Comparison of ENCODE assay signal across 18 mouse cellular contexts in genomic region chr4:116175136-116175535, GRCm38 (mm10). TPM values are rescaled to one million over a fixed set of nuclear protein-coding genes. Genes with fewer than 3 reads are reported as not detected.
DNase-seq lines count a peak whose midpoint lies in the region; ATAC-seq and TF ChIP-seq lines count a peak whose summit lies in the region.
"Had no signal": no experiment of that assay in that cellular context is flagged by ENCODE, and none has a peak within 500 bp of the region (broad histone marks: within the 10 kb centered on the region; RNA-seq: fewer than 3 reads in every experiment).

No protein-coding gene starts in this region.

- H3K4me3 ChIP-seq in heart, postnatal 0 days (ENCODE audit: low read depth, low read length): no peak overlapping the region
- H3K4me3 ChIP-seq in liver, embryonic 12.5 days: no peak overlapping the region
- no peak overlapping the region for H3K4me3 ChIP-seq in liver, postnatal 0 days (ENCODE audit: low read depth, low read length)
- no peak overlapping the region for H3K4me3 ChIP-seq in myocyte
- H3K4me3 ChIP-seq: erythroblast, embryonic 14.5 days; midbrain, embryonic 13.5 days; neural tube, embryonic 12.5 days had no signal

- ATAC-seq in cerebellum, adult (ENCODE audit: insufficient number of reproducible peaks, low FRiP score, low TSS enrichment): no peak
- ATAC-seq in heart, postnatal 0 days (ENCODE audit: insufficient read depth, low read depth): no peak
- ATAC-seq in liver, embryonic 12.5 days: no peak
- no peak for ATAC-seq in liver, postnatal 0 days
- ATAC-seq: midbrain, embryonic 13.5 days had no signal

- H3K9ac ChIP-seq in heart, postnatal 0 days (replicated peaks; ENCODE audit: low read depth, low read length): 0 out of 2 replicates have a peak overlapping the region, but pooled peaks have one; percentile 24
- no peak overlapping the region for H3K9ac ChIP-seq in liver, embryonic 12.5 days
- no peak overlapping the region for H3K9ac ChIP-seq in liver, postnatal 0 days (replicated peaks)
- H3K9ac ChIP-seq: midbrain, embryonic 13.5 days; neural tube, embryonic 12.5 days had no signal

- no peaks in the 10 kb centered on the region for H3K79me2 ChIP-seq in myocyte (ENCODE audit: control insufficient read depth, insufficient read depth)

- H3K27ac ChIP-seq in heart, postnatal 0 days (ENCODE audit: low read depth): peak overlapping the region; percentile 88
- H3K27ac ChIP-seq in liver, embryonic 12.5 days: 0 out of 2 replicates have a peak overlapping the region, but pooled peaks have one; percentile 8
- no peak overlapping the region for H3K27ac ChIP-seq in liver, postnatal 0 days (ENCODE audit: low read depth)
- H3K27ac ChIP-seq: midbrain, embryonic 13.5 days; neural tube, embryonic 12.5 days had no signal

- H3K27me3 ChIP-seq in heart, postnatal 0 days (ENCODE audit: control insufficient read depth, insufficient read depth, low read length): no peaks in the 10 kb centered on the region
- H3K27me3 ChIP-seq in liver, embryonic 12.5 days (replicated peaks): peaks cover 20% of the 10 kb centered on the region
- 0 out of 2 replicates have a peak, but pooled peaks cover 3% of the 10 kb centered on the region for H3K27me3 ChIP-seq in liver, postnatal 0 days (ENCODE audit: insufficient read depth, low read length)
- H3K27me3 ChIP-seq in myocyte (ENCODE audit: control insufficient read depth, insufficient read depth, insufficient read length): no peaks in the 10 kb centered on the region
- H3K27me3 ChIP-seq: midbrain, embryonic 13.5 days; neural tube, embryonic 12.5 days had no signal

- no peak overlapping the region for H3K4me2 ChIP-seq in heart, postnatal 0 days (ENCODE audit: low read depth, low read length)
- peak overlapping the region; percentile 44; the same call in 1 of the 2 replicates for H3K4me2 ChIP-seq in liver, embryonic 12.5 days
- no peak overlapping the region for H3K4me2 ChIP-seq in liver, postnatal 0 days (ENCODE audit: low read depth, low read length)
- peak overlapping the region; percentile 68 for H3K4me2 ChIP-seq in myocyte (ENCODE audit: low read depth)
- H3K4me2 ChIP-seq: midbrain, embryonic 13.5 days; neural tube, embryonic 12.5 days had no signal

- DNase-seq in cerebellum, postnatal 36 days: peak; percentile 28 to 53
- DNase-seq in heart, postnatal 0 days (ENCODE audit: low spot score): no peak
- no peak for DNase-seq in heart, adult 9 months (ENCODE audit: low spot score in 2 of 2)
- no peak for DNase-seq in liver, postnatal 0 days
- no peak for DNase-seq in thymus, postnatal 10 days (ENCODE audit: low spot score in 2 of 2)
- DNase-seq: spleen, adult 18-20 months had no signal

- TF ChIP-seq POLR2A in myocyte (IDR thresholded peaks at IDR 0.05; ENCODE audit: insufficient read length, low read depth): no peak

- H3K4me1 ChIP-seq in heart, postnatal 0 days (ENCODE audit: control insufficient read depth, insufficient read depth): peaks cover 32% of the 10 kb centered on the region
- peaks cover 29% of the 10 kb centered on the region for H3K4me1 ChIP-seq in liver, embryonic 12.5 days
- H3K4me1 ChIP-seq in liver, postnatal 0 days (ENCODE audit: insufficient read depth): peaks cover 27% of the 10 kb centered on the region

- no peaks in the 10 kb centered on the region for H3K36me3 ChIP-seq in heart, postnatal 0 days (replicated peaks; ENCODE audit: control insufficient read depth, insufficient read depth, low read length)
- no peaks in the 10 kb centered on the region for H3K36me3 ChIP-seq in liver, embryonic 12.5 days
- H3K36me3 ChIP-seq in liver, postnatal 0 days (replicated peaks; ENCODE audit: insufficient read depth, low read length): no peaks in the 10 kb centered on the region
- no peaks in the 10 kb centered on the region for H3K36me3 ChIP-seq in myocyte (ENCODE audit: control insufficient read depth, insufficient read depth)
- H3K36me3 ChIP-seq: midbrain, embryonic 13.5 days; neural tube, embryonic 12.5 days had no signal

- TF ChIP-seq EP300 in heart, postnatal 0 days (IDR thresholded peaks at IDR 0.05; ENCODE audit: low read depth): no peak
- TF ChIP-seq EP300 in liver, postnatal 0 days (IDR thresholded peaks at IDR 0.05; ENCODE audit: low read depth): no peak

- no peaks in the 10 kb centered on the region for H3K9me3 ChIP-seq in heart, postnatal 0 days (replicated peaks; ENCODE audit: control insufficient read depth, low read length)
- H3K9me3 ChIP-seq in liver, embryonic 12.5 days (replicated peaks): no peaks in the 10 kb centered on the region
- H3K9me3 ChIP-seq in liver, postnatal 0 days (ENCODE audit: low read length): no peaks in the 10 kb centered on the region
- H3K9me3 ChIP-seq: midbrain, embryonic 13.5 days; neural tube, embryonic 12.5 days had no signal

- no peak for TF ChIP-seq CTCF in heart, postnatal 0 days (IDR thresholded peaks at IDR 0.05; ENCODE audit: low read depth)
- no peak for TF ChIP-seq CTCF in liver, postnatal 0 days (IDR thresholded peaks at IDR 0.05; ENCODE audit: low read depth)

- no peak overlapping the region for H3ac ChIP-seq in myocyte (ENCODE audit: control insufficient read depth, insufficient read length)

TF ChIP-seq in myocyte, 11 proteins besides CTCF, POLR2A, EP300 and RAD21:
- no peak for TF ChIP-seq USF1 (IDR thresholded peaks at IDR 0.05; ENCODE audit: low read depth)
- no peak for TF ChIP-seq E2F4 (IDR thresholded peaks at IDR 0.05; ENCODE audit: insufficient read depth)
- no peak for TF ChIP-seq TCF3 (IDR thresholded peaks at IDR 0.05; ENCODE audit: insufficient read length, low read depth)
- no peak for TF ChIP-seq TCF12 (IDR thresholded peaks at IDR 0.05; ENCODE audit: insufficient read depth, poor library complexity, severe bottlenecking)
- TF ChIP-seq MYOD1 (IDR thresholded peaks at IDR 0.05; ENCODE audit: control insufficient read depth in 1 of 3, insufficient read length in 2 of 3, low read depth in 2 of 3): no peak
- no peak for TF ChIP-seq REST (IDR thresholded peaks at IDR 0.05; ENCODE audit: insufficient read depth, insufficient read length)
- no peak for TF ChIP-seq MYOG (IDR thresholded peaks at IDR 0.05; ENCODE audit: control insufficient read depth in 1 of 3, insufficient read depth in 1 of 3, insufficient read length in 2 of 3, low read depth in 2 of 3)
- TF ChIP-seq SRF (IDR thresholded peaks at IDR 0.05; ENCODE audit: control insufficient read depth, insufficient read length, low read depth): no peak
- TF ChIP-seq MAX (IDR thresholded peaks at IDR 0.05; ENCODE audit: low read depth): no peak

RNA-seq across cellular contexts. Expression of gene Gm49337, which starts 2.0 kb away (rescaled TPM):
- not detected in 2 replicates for total RNA-seq in heart, postnatal 0 days (2014; rRNA removed; ENCODE audit: low replicate concordance)
- not detected in 2 replicates for polyA plus RNA-seq in heart, postnatal 0 days (2015; fragmentation: Nextera tagmentation; extraction: Ambion mirVana)
- polyA plus RNA-seq in liver, embryonic 12.5 days (2016; fragmentation: Nextera tagmentation; extraction: Ambion mirVana): not detected in 2 replicates
- not detected in 2 replicates for polyA plus RNA-seq in liver, postnatal 0 days (2015; fragmentation: Nextera tagmentation; extraction: Ambion mirVana)
- not detected for polyA plus RNA-seq in myocyte (2012; fragmentation: generic; extraction: Trizol)
- total RNA-seq: adrenal gland, postnatal 10 days; left cerebral cortex, postnatal 25 days had no signal
- polyA plus RNA-seq: erythroblast, embryonic 14.5 days; gonadal fat pad, adult 2 months; liver, embryonic 16.5 days; midbrain, embryonic 13.5 days; neural tube, embryonic 12.5 days; thymus, postnatal 0 days had no signal

RNA-seq across cellular contexts. Expression of gene 1700042G07Rik, which starts 2.0 kb away (rescaled TPM):
- total RNA-seq in heart, postnatal 0 days (2014; rRNA removed; ENCODE audit: low replicate concordance): not detected in 2 replicates
- polyA plus RNA-seq in heart, postnatal 0 days (2015; fragmentation: Nextera tagmentation; extraction: Ambion mirVana): not detected in 2 replicates
- polyA plus RNA-seq in liver, embryonic 12.5 days (2016; fragmentation: Nextera tagmentation; extraction: Ambion mirVana): not detected in 2 replicates
- polyA plus RNA-seq in liver, postnatal 0 days (2015; fragmentation: Nextera tagmentation; extraction: Ambion mirVana): not detected in 2 replicates
- polyA plus RNA-seq in myocyte (2012; fragmentation: generic; extraction: Trizol): not detected
- total RNA-seq: adrenal gland, postnatal 10 days; ES-E14; left cerebral cortex, postnatal 25 days had no signal
- polyA plus RNA-seq: erythroblast, embryonic 14.5 days; liver, embryonic 16.5 days; midbrain, embryonic 13.5 days; neural tube, embryonic 12.5 days; thymus, postnatal 0 days had no signal

RNA-seq across cellular contexts. Expression of gene Tspan1, which starts 7.7 kb away (rescaled TPM):
- 1.8 TPM in 1 of 2 replicates, not detected in the other for total RNA-seq in heart, postnatal 0 days (2014; rRNA removed; ENCODE audit: low replicate concordance)
- polyA plus RNA-seq in heart, postnatal 0 days (2015; fragmentation: Nextera tagmentation; extraction: Ambion mirVana): 2.8 TPM in 1 of 2 replicates, not detected in the other
- polyA plus RNA-seq in liver, embryonic 12.5 days (2016; fragmentation: Nextera tagmentation; extraction: Ambion mirVana): not detected in 2 replicates
- 0.08 TPM in 1 of 2 replicates, not detected in the other for polyA plus RNA-seq in liver, postnatal 0 days (2015; fragmentation: Nextera tagmentation; extraction: Ambion mirVana)
- 0.16 TPM for polyA plus RNA-seq in myocyte (2012; fragmentation: generic; extraction: Trizol)
- total RNA-seq: adrenal gland, postnatal 10 days had no signal
- polyA plus RNA-seq: erythroblast, embryonic 14.5 days had no signal

RNA-seq across cellular contexts. Expression of gene Lurap1, which starts 24.0 kb away (rescaled TPM):
- total RNA-seq in heart, postnatal 0 days (2014; rRNA removed; ENCODE audit: low replicate concordance): 1.5 and 2.1 TPM in 2 replicates
- polyA plus RNA-seq in heart, postnatal 0 days (2015; fragmentation: Nextera tagmentation; extraction: Ambion mirVana): 0.97 and 1.1 TPM in 2 replicates
- polyA plus RNA-seq in liver, embryonic 12.5 days (2016; fragmentation: Nextera tagmentation; extraction: Ambion mirVana): 0.44 and 0.53 TPM in 2 replicates
- polyA plus RNA-seq in liver, postnatal 0 days (2015; fragmentation: Nextera tagmentation; extraction: Ambion mirVana): 0.24 and 0.27 TPM in 2 replicates
- polyA plus RNA-seq in myocyte (2012; fragmentation: generic; extraction: Trizol): 1.5 TPM
- polyA plus RNA-seq: erythroblast, embryonic 14.5 days had no signal

RNA-seq across cellular contexts. Expression of gene Pik3r3, which starts 46.3 kb away (rescaled TPM):
- 7.7 and 8.5 TPM in 2 replicates for total RNA-seq in heart, postnatal 0 days (2014; rRNA removed; ENCODE audit: low replicate concordance)
- 8.0 and 10.3 TPM in 2 replicates for polyA plus RNA-seq in heart, postnatal 0 days (2015; fragmentation: Nextera tagmentation; extraction: Ambion mirVana)
- polyA plus RNA-seq in liver, embryonic 12.5 days (2016; fragmentation: Nextera tagmentation; extraction: Ambion mirVana): 2.2 and 2.7 TPM in 2 replicates
- polyA plus RNA-seq in liver, postnatal 0 days (2015; fragmentation: Nextera tagmentation; extraction: Ambion mirVana): 0.30 and 0.46 TPM in 2 replicates
- 5.7 TPM for polyA plus RNA-seq in myocyte (2012; fragmentation: generic; extraction: Trizol)

Comparison
In these comparisons a context has a peak if more than half of its experiments do, and no peak if none do; other contexts are left out.
1. H3K4me2 ChIP-seq: peak in liver, embryonic 12.5 days (single experiment) and myocyte (single experiment); none in heart, postnatal 0 days (single experiment) and liver, postnatal 0 days (single experiment).
2. DNase-seq: peak in cerebellum, postnatal 36 days (2 of 2); none in heart, postnatal 0 days (single experiment), heart, adult 9 months (0 of 2), liver, postnatal 0 days (single experiment) and thymus, postnatal 10 days (0 of 2).